Mouse (Mus musculus) T-cell, adult 2 months (primary cell): Measurements from ENCODE around the gene Srsf2.

Source experiments
- DNase-seq: peaks from one replicate; pipeline ENCODE4 v3.0.0; 2022; ENCODE audit warnings: low spot score

The Srsf2 gene

DNA sequence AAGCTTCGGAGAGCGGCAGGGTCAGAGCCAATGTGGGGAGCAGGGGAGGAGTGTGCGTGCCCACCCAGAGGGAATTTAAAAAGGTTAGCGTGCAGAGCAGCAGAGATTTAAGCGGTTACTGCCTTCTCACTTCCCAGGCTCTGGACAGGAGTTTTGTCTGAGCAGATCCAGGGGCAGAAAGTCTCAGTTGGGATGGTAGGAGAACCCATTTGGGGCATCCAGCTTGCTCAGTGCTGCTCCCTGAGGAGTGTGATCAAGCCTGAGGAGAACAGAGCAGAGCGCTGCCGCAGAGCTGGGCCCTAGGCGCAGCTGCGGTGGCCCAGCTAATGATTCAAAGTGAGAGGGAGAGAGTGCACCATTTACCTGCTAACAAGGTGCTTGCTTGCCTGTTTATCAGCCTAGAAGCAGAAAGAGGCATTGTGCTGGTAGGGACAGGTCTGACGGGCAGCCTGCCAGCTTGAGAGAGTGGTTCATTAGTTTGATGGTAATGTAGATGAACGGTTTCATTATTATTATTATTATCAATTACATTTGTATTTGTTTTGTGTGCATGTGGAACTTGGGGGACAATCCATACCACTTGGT, 44.0 kb downstream of the Srsf2 start:
- DNase-seq, result no peak

DNA sequence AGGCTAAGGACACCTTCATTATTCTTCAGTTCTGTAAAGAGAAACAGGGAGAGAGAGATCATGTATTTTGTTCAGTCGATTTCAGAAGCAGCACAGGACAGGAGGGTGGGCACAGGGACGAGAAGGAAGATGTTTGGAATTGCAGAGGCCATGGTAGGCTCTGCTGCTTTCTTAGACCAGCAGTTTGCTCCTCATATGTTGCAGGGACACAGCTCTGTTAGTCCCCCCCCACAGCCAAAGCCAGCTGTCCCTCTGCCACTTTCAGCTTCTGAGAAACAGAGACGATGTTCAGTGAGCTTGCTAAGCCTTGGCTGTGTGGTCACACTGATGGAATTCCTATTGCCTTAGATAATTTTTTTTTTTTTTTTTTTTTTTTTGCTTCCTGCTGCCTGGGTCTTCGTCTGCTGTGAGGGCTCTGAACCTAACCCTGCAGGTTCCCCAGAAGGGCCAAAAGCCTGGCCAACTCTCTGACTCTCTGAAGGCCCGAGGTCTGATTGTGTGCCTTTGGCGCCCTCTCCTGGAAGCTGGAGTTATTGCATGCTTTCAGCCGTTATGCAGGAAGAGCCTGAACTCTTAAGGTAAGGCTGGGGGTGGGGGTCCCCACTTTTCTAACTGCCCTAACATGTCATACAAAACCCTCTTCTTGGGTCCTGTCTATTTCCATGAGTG, 44.8 kb downstream of the Srsf2 start:
- DNase-seq, result peak; percentile 58

DNA sequence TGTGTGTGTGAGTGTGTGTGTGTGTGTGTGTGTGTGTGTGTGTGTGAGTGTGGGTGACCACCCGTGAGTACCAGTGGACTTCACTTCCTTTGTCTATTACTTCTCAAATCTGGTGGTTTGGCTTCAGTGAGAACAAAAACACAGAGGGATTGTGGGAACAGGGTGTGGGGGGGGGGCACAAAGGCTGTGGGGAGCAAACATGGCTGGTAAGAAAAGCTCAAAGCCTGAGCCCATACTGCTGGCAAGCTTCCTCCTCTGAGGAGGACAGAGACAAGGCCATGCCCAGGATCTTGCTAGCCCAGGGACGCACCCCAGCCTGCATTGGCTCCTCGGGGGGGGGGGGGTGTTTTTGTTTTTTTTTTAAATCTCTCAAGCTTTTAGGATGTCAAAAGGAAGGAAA, 45.4 kb downstream of the Srsf2 start:
- no peak for DNase-seq

DNA sequence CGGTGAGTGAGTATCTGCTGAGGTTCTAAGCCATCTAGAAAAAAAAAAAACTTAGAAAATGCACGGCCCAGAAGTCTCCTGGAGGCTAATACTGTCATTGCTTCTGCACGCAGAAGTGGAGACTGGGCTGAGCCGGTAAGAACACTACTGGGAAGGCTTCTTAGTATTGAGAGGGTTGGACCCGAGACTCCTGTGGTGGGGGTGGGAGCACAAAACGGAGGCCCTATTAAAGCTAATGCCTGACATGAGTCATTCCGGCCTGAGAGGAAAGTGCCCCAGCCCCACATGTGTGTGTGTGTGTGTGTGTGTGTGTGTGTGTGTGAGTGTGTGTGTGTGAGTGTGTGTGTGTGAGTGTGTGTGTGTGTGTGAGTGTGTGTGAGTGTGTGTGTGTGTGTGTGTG, 45.8 kb downstream of the Srsf2 start:
- DNase-seq, result no peak

DNA sequence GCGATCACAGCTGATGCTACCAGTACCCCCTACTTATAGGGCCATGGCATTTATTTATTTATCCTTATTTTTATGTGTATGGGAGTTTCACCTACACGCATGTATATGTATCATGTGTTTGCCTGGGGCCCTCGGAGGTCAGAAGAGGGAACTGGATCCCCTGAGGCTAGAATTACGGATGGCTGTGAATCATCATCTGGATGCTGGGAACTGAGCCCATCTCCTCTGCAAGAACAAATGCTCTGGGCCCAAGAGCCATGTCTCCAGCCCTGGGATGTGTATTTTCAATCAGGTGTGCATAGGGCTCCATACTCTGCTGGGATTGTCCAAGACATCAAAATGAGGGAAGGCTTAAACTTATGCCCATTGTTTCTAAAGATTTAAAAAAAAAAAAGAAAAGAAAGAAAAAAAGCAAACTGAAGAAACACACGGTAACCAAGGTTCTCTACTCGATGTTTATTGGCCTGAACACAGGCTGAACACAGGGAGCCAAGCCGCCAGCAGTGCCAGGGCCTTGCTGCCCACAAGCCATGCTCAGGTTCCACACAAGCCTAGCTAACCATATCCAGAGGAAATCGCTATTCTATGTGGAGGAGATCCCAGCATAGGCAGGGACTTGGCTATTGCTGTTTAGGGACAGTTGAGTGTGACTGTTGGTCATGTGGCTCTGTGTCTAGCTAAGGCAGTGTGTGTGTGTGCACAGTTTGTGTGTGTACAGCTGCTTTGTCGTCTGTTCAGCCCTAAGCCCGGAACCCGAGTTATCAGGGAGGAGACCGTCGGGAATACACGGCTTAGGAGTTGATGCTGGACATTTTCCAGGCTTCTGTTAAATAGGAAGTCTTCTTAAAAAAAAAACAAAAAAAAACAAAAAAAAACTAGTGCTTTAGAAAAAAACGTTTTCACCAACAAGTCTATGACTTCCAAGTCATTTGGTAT, 46.5 kb downstream of the Srsf2 start:
- no peak for DNase-seq

DNA sequence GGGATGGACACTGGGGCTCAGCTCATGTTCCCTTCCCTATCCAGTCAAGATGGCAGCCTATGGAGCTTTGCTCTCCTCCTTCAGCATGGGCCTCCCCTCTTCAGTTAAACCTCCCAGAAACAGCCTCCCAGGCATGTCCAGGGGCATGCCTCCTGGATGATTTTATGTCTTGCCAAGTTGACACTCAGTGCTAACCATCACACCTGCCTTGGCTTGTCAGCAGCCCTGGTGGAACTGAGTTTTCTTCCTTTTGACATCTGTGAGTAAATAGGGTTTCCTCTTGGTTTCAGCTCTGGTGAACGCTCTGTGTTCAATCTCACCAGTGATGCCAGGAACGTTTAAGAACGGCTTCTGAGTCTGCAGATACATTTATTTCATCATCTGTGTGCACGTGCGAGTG, 50.2 kb downstream of the Srsf2 start:
- DNase-seq, result no peak

GRCm38 (mm10) chr11:116801106-116801505, 51.8 kb downstream of the Srsf2 start:
- no peak for DNase-seq
